Mouse (Mus musculus): ENCODE measurements around the gene Sspn. TPM values are rescaled to one million over a fixed set of nuclear protein-coding genes. Genes with fewer than 3 reads are reported as not detected.

Sspn gene
- 9.3 TPM for polyA plus RNA-seq (2015; fragmentation: Illumina TruSeq; extraction: RNeasy Lipid Tissue Mini Kit (QIAGEN cat#74804); ENCODE audit: insufficient read depth, low replicate concordance)

DNA sequence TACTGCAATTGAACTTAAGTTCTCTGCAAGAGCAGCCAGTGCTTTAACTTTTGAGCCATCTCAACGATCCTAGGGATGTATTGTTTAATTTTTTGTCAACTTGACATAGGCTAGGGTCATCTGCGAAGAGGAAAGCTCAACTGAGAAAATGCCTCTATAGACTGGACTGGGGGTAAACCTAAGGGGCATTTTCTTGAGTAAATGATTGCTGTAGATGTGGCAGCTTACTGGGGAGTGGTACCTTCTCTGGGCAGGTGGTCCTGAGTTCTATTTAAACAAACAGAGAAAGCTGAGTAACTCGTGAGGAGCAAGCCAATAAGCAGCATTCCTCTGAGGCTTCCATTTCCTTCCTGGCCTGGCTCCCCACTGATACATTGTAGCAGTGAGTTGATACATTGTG is at the start of gene Sspn:
Gene Sspn, plus strand, starts transcription at position 301 of the 400 bp plus-strand sequence.

Other genes starting within 250 kb of the Sspn start
- 5.8 TPM for gene Rassf8, start 184.9 kb upstream of the Sspn start, polyA plus RNA-seq (2015; fragmentation: Illumina TruSeq; extraction: RNeasy Lipid Tissue Mini Kit (QIAGEN cat#74804); ENCODE audit: insufficient read depth, low replicate concordance)
- gene Bhlhe41, start 66.1 kb upstream of the Sspn start, polyA plus RNA-seq (2015; fragmentation: Illumina TruSeq; extraction: RNeasy Lipid Tissue Mini Kit (QIAGEN cat#74804); ENCODE audit: insufficient read depth, low replicate concordance), result 5.3 TPM